Mouse (Mus musculus) urinary bladder, postnatal 4 days (tissue): ENCODE results near the gene Cfap54.

ENCODE experiments used
- DNase-seq, 2 experiments: peaks; one replicate each; pipeline ENCODE4 v3.0.0; 2021 to 2022; ENCODE audit warnings: low spot score in 2 of 2

The Cfap54 gene

GRCm38 (mm10) chr10:92937741-92938285 lies 143.6 kb downstream of the Cfap54 start:
- no peak for DNase-seq

- DNase-seq = no peak
These were observed 144.3 kb downstream of the Cfap54 start for GRCm38 (mm10) chr10:92937091-92937490.

- DNase-seq = no peak
These were observed 146.9 kb downstream of the Cfap54 start for GRCm38 (mm10) chr10:92934506-92934905.

GRCm38 (mm10) chr10:92933616-92934015 lies 147.8 kb downstream of the Cfap54 start:
- DNase-seq = no peak

- DNase-seq = no peak
These were observed 149.0 kb downstream of the Cfap54 start for GRCm38 (mm10) chr10:92932464-92932863.

GRCm38 (mm10) chr10:92930036-92930435 lies 151.4 kb downstream of the Cfap54 start:
- DNase-seq = no peak

- DNase-seq = no peak
These were observed 153.2 kb downstream of the Cfap54 start for GRCm38 (mm10) chr10:92928256-92928655.

GRCm38 (mm10) chr10:92918551-92918950 lies 162.9 kb downstream of the Cfap54 start:
- no peak for DNase-seq

- DNase-seq = no peak
These were observed 174.2 kb downstream of the Cfap54 start for GRCm38 (mm10) chr10:92907246-92907645.

GRCm38 (mm10) chr10:92888466-92888865 lies 193.0 kb downstream of the Cfap54 start:
- no peak for DNase-seq

- DNase-seq = no peak
These were observed 203.4 kb downstream of the Cfap54 start for GRCm38 (mm10) chr10:92878000-92878399.

GRCm38 (mm10) chr10:92840980-92841379 lies 240.4 kb downstream of the Cfap54 start:
- DNase-seq = no peak

GRCm38 (mm10) chr10:92837572-92837971 lies 243.8 kb downstream of the Cfap54 start:
- DNase-seq = no peak

- DNase-seq = no peak
These were observed 244.4 kb downstream of the Cfap54 start for GRCm38 (mm10) chr10:92837045-92837444.

- DNase-seq = no peak
These were observed 259.9 kb downstream of the Cfap54 start for GRCm38 (mm10) chr10:92821499-92821898.

- no peak for DNase-seq
These were observed 263.2 kb downstream of the Cfap54 start for GRCm38 (mm10) chr10:92818190-92818589.

- no peak for DNase-seq
These were observed 264.5 kb downstream of the Cfap54 start for GRCm38 (mm10) chr10:92816903-92817302.

GRCm38 (mm10) chr10:92810894-92811293 lies 270.5 kb downstream of the Cfap54 start:
- DNase-seq = no peak

GRCm38 (mm10) chr10:92791908-92792307 lies 289.5 kb downstream of the Cfap54 start:
- DNase-seq = no peak

GRCm38 (mm10) chr10:92791531-92791900 lies 289.9 kb downstream of the Cfap54 start:
- no peak for DNase-seq

GRCm38 (mm10) chr10:92790893-92791530 lies 290.4 kb downstream of the Cfap54 start:
- no peak for DNase-seq

- no peak for DNase-seq
These were observed 291.2 kb downstream of the Cfap54 start for GRCm38 (mm10) chr10:92790247-92790646.

- DNase-seq = no peak
These were observed 292.9 kb downstream of the Cfap54 start for GRCm38 (mm10) chr10:92788410-92789096.
